Mouse (Mus musculus) bone marrow macrophage, adult 2 months (primary cell): Measurements from ENCODE around the gene Apob.

ENCODE experiments used
- CTCF ChIP-seq: IDR thresholded peaks from 2 replicates; pipeline ENCODE4 v1.5.1; 2012; ENCODE audit warnings: low read depth, mild to moderate bottlenecking, low read length, moderate library complexity
- POLR2A ChIP-seq: IDR thresholded peaks from 2 replicates; pipeline ENCODE4 v1.6.1; 2012; ENCODE audit warnings: mild to moderate bottlenecking, low read depth, low read length, borderline replicate concordance

DNA sequence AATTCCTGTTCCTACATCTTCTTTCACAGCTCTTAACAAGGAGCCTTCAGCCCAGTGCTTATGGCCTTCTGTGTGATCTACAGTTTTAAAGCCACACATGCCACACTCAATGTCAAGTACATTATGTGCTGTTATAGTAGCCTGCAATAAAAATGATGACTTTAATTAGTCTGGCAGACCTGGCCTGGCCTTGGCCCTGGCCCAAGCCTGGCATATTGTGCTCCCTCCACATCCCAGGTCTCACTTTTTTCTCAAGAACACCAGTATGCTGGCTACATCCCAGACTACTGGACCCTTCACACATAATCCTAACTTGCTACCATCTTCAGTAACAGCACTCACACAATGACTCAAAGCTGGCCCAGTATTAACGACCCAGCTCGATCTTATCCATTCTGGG is 5.7 kb upstream of the Apob start:
- TF ChIP-seq POLR2A: no peak
- no peak for TF ChIP-seq CTCF
